Mouse (Mus musculus) central nervous system, embryonic 11.5 days (tissue): ENCODE data around the gene Trpd52l3. TPM values are rescaled to one million over a fixed set of nuclear protein-coding genes. Genes with fewer than 3 reads are reported as not detected.

Experiments used
- polyA plus RNA-seq: library from polyadenylated mRNA; depleted of rRNA; stranded (reverse); fragments of >200 nt; gene quantifications from 2 replicates; pipeline ENCODE4 v1.2.3, GENCODE M21; 2012; rRNA removed

Gene Trpd52l3
- polyA plus RNA-seq, result not detected in 2 replicates

DNA sequence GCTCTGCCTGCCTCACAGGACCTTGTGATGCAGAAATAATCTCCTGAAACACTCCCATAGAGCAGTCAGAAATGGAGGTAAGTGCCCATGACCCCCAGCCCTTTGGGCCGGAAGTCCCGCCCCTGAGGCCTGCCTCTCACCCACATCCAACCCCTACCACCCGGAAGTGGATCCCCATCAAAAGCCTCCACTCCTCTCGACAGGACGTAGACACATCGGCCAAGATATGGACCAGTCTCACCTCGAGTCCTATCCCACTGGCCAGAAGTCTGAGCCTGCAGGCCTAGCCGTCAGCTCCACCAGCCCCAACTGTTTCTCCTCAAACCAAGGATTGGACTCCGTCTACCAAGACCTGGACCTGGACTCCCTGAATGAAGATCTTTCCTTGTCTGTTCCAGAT, at the start of gene Trpd52l3:
Gene Trpd52l3, plus strand, starts transcription at position 170 of the 400 bp plus-strand sequence.

GRCm38 (mm10) chr19:30029894-30030635, 26.5 kb downstream of the Trpd52l3 start, which contains the start of gene Uhrf2:
Uhrf2 (plus strand) TSS chr19:30030513.

Other genes starting within 250 kb of the Trpd52l3 start
- 9.9 and 24.6 TPM in 2 replicates for gene 9930021J03Rik, start 197.8 kb upstream of the Trpd52l3 start, polyA plus RNA-seq
- gene Ranbp6, start 190.8 kb upstream of the Trpd52l3 start, polyA plus RNA-seq, result 15.5 and 16.6 TPM in 2 replicates
- gene Il33, start 78.7 kb upstream of the Trpd52l3 start, polyA plus RNA-seq, result 0.29 and 0.97 TPM in 2 replicates
- gene Uhrf2, start 26.7 kb downstream of the Trpd52l3 start, polyA plus RNA-seq, result 114 and 149 TPM in 2 replicates
- gene Gldc, start 171.6 kb downstream of the Trpd52l3 start, polyA plus RNA-seq, result 18.0 and 27.0 TPM in 2 replicates
- gene Mbl2, start 229.2 kb downstream of the Trpd52l3 start, polyA plus RNA-seq, result not detected in 2 replicates